ENCODE assay signal across 8 mouse cellular contexts in genomic region chr19:53329992-53330381, GRCm38 (mm10). TPM values are rescaled to one million over a fixed set of nuclear protein-coding genes. Genes with fewer than 3 reads are reported as not detected.
A peak's percentile ranks its signal among the peaks of the same experiment; 100 is the strongest.
DNase-seq lines count a peak whose midpoint lies in the region; ATAC-seq lines count a peak whose summit lies in the region.

No protein-coding gene starts in this region.

- H3K36me3 ChIP-seq in hindbrain, embryonic 14.5 days (replicated peaks; ENCODE audit: control insufficient read depth, insufficient read depth) = peaks cover 8% of the 10 kb centered on the region

- H3K4me2 ChIP-seq in hindbrain, embryonic 14.5 days (replicated peaks) = peak overlapping the region; percentile 82

- DNase-seq in Muller cell, postnatal 12 days (ENCODE audit: inconsistent ontology term) = peak; percentile 86
- DNase-seq in cerebellum, postnatal 10 days = peak; percentile 75 to 83
- peak; percentile 62 to 74 for DNase-seq in frontal cortex, postnatal 36 days (ENCODE audit: low spot score in 2 of 2)
- DNase-seq in hindbrain, embryonic 14.5 days (ENCODE audit: low spot score) = peak; percentile 58
- peak; percentile 47 to 77 for DNase-seq in left cerebral cortex, adult 18-20 months (ENCODE audit: low spot score in 2 of 2)
- DNase-seq in lung, postnatal 36 days = peak; percentile 82
- peak; percentile 76 for DNase-seq in right cerebral cortex, adult 18-20 months
- peak; percentile 60 to 76 for DNase-seq in urinary bladder, postnatal 36 days (ENCODE audit: low spot score in 2 of 2)

- H3K9me3 ChIP-seq in hindbrain, embryonic 14.5 days (ENCODE audit: control insufficient read depth, low read length) = no peaks in the 10 kb centered on the region

- no peaks in the 10 kb centered on the region for H3K27me3 ChIP-seq in hindbrain, embryonic 14.5 days (ENCODE audit: control insufficient read depth, insufficient read depth, low read length)

- ATAC-seq in hindbrain, embryonic 14.5 days (ENCODE audit: low FRiP score) = peak; percentile 71

- H3K4me1 ChIP-seq in hindbrain, embryonic 14.5 days (replicated peaks; ENCODE audit: control insufficient read depth, insufficient read depth, low read length) = peaks cover 17% of the 10 kb centered on the region

- under 1% methylated on average over 26 of the region's 29 CpGs for WGBS in hindbrain, embryonic 14.5 days

- H3K9ac ChIP-seq in hindbrain, embryonic 14.5 days = peak overlapping the region; percentile 70

- peak overlapping the region; percentile 86 for H3K4me3 ChIP-seq in hindbrain, embryonic 14.5 days (replicated peaks; ENCODE audit: low read length)

- H3K27ac ChIP-seq in hindbrain, embryonic 14.5 days = peak overlapping the region; percentile 73

RNA-seq across cellular contexts. Expression of gene Mxi1, which starts 19.7 kb away (rescaled TPM):
- polyA plus RNA-seq in hindbrain, embryonic 14.5 days (2014; fragmentation: Nextera tagmentation; extraction: Ambion mirVana) = 50.4 and 51.1 TPM in 2 replicates
- 10 to 100 TPM; 76.1 to 89.7 TPM for total RNA-seq in left cerebral cortex, adult 18-20 months (2021)

RNA-seq across cellular contexts. Expression of gene Gm10197, which starts 41.6 kb away (rescaled TPM):
- polyA plus RNA-seq in hindbrain, embryonic 14.5 days (2014; fragmentation: Nextera tagmentation; extraction: Ambion mirVana) = 3.9 TPM in 1 of 2 replicates, not detected in the other
- not detected for total RNA-seq in left cerebral cortex, adult 18-20 months (2021)

Comparison
In these comparisons a context has a peak if more than half of its experiments do, and no peak if none do; other contexts are left out.
1. Peak in every context shown above with its lines: DNase-seq, ATAC-seq, H3K4me3 ChIP-seq and H3K27ac ChIP-seq.